Mouse (Mus musculus): ENCODE measurements around the gene Msgn1. TPM values are rescaled to one million over a fixed set of nuclear protein-coding genes. Genes with fewer than 3 reads are reported as not detected.
A peak's percentile ranks its signal among the peaks of the same experiment; 100 is the strongest.

Gene Msgn1
- polyA plus RNA-seq, 1 experiment from 2014 or later = not detected

DNA sequence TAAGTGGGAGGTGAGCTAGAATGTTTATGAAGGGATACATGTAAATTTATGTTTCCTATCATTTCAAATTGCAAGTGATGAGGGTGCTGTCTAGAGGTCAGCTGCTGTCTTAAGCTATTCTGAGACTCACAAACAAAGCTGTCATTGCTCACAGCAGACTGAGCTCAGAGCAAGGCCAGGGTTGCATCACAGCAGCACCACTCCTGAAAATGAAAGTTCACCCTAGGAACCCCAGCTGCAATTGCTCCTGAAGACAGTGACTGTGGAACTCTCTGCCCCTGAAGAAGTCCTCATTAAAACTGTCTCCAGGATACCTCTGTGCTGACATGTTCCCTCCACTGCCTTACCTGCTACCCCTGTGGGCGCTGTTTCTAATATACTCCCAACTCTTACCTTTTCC lies 13.7 kb downstream of the Msgn1 start:
- Histone ChIP-seq H3K9ac (ENCODE audit: low read length) (no peak overlapping the region), H3K36me3 (ENCODE audit: control insufficient read depth, insufficient read depth, low read length) (no peaks in the 10 kb centered on the region), H3K27ac (ENCODE audit: low read depth, low read length) (no peak overlapping the region), H3K9me3 (ENCODE audit: control insufficient read depth, low read length) (no peaks in the 10 kb centered on the region), H3K27me3 (ENCODE audit: control insufficient read depth, insufficient read depth, low read length) (no peaks in the 10 kb centered on the region), H3K4me2 (ENCODE audit: low read depth, low read length, severe bottlenecking) (no peak overlapping the region), H3K4me1 (replicated peaks; ENCODE audit: control insufficient read depth, insufficient read depth, low read length) (peaks cover 2% of the 10 kb centered on the region; the same call in 1 of the 2 replicates), H3K4me3 (ENCODE audit: low read depth, low read length) (no peak overlapping the region)
- 88% methylated on average over 1 of the region's 1 CpGs for WGBS
- DNase-seq (ENCODE audit: low spot score) = no peak
- ATAC-seq (replicated peaks; ENCODE audit: low FRiP score) = no peak

DNA sequence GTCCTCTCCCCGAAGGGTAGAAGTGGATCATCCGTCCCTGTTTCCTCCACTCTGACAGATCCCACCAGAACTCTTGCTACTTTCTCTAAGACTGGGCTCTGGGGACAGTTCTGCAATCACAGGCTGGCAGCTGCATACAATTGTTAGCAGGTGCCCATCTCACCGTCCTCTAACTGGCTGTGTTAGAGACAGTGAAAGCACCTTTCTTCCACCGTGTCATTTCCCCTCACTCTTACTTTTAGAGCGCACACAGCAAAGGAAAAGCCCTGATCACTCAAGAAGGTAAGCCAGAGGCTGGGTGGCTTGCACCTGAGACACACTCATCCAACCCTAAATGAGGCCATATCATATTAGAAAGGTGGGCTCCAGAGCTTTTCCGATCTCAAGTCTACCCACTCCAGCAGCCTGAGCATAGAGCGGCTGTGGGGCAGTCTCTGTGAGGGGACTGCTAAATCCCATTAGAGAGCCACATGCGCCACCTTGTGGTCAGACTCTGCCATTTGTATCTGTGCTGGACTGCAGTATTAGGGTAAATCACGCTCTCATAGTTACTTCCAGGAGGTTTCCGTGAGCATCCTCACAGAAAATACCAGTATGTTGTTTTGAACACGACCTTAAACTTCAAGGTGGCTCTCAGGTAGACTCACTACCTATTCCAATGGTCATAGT lies 30.2 kb downstream of the Msgn1 start:
- Histone ChIP-seq H3K4me2 (ENCODE audit: low read depth, low read length, severe bottlenecking) (peak overlapping the region; percentile 24; the same call in 1 of the 2 replicates), H3K4me1 (replicated peaks; ENCODE audit: control insufficient read depth, insufficient read depth, low read length) (no peaks in the 10 kb centered on the region), H3K27me3 (ENCODE audit: control insufficient read depth, insufficient read depth, low read length) (no peaks in the 10 kb centered on the region), H3K9me3 (ENCODE audit: control insufficient read depth, low read length) (no peaks in the 10 kb centered on the region), H3K4me3 (ENCODE audit: low read depth, low read length) (no peak overlapping the region), H3K27ac (ENCODE audit: low read depth, low read length) (no peak overlapping the region), H3K9ac (ENCODE audit: low read length) (no peak overlapping the region), H3K36me3 (ENCODE audit: control insufficient read depth, insufficient read depth, low read length) (no peaks in the 10 kb centered on the region)
- DNase-seq (ENCODE audit: low spot score) (peak; percentile 94), ATAC-seq (replicated peaks; ENCODE audit: low FRiP score) (peak; percentile 94)
- WGBS = 31% methylated on average over 11 of the region's 11 CpGs

DNA sequence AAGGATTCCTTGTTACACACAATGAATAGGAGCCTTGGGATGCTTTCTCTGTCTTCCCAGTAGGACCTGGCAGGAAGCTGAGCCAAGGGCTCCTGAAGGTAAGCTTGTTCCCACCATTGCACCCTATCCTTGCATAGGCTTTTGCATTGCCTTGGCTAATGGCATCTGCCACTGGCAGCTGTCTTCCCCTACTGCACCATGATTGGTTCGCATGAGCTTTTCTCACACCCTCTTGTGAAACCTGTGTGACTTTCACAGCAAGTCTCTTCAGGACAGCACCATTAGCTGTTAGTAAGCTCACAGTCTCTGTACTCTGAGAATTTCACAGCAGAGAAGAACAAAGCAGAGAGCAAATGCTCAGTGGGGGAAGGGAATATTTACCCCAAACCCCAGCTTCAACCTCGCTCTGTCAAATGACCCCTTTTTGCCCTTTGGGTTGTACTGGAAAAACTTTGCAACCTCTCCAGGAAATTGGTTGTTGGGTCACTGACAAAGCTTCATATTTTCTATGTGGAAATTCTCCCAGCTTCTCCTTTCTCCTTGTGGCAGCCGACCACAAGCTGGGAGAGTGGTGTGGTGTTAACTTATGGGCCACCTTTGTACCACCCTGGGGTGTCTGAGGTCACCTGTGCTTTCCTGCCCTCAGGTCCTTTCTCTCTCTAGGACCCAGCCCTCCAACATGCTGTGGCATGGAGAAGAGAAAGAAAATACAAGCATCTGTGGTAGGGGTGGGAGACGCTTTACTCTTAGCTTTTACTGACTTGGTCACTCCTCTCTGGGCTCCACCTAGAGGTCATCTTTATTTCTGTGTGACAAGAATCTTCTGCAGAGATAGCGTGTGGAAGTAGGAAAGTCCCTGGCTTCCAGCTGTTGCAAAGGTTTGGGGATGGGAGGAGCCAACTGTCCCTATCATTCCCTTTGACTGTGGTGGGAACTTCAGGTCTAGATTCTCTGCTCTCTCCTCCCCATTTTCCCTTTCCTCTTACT lies 31.1 kb downstream of the Msgn1 start:
- Histone ChIP-seq H3K9me3 (ENCODE audit: control insufficient read depth, low read length) (no peaks in the 10 kb centered on the region), H3K36me3 (ENCODE audit: control insufficient read depth, insufficient read depth, low read length) (no peaks in the 10 kb centered on the region), H3K9ac (ENCODE audit: low read length) (no peak overlapping the region), H3K4me2 (ENCODE audit: low read depth, low read length, severe bottlenecking) (no peak overlapping the region), H3K4me1 (replicated peaks; ENCODE audit: control insufficient read depth, insufficient read depth, low read length) (no peaks in the 10 kb centered on the region), H3K27ac (ENCODE audit: low read depth, low read length) (no peak overlapping the region), H3K27me3 (ENCODE audit: control insufficient read depth, insufficient read depth, low read length) (no peaks in the 10 kb centered on the region), H3K4me3 (ENCODE audit: low read depth, low read length) (no peak overlapping the region)
- ATAC-seq (replicated peaks; ENCODE audit: low FRiP score) (no peak), DNase-seq (ENCODE audit: low spot score) (no peak)
- 62% methylated on average over 5 of the region's 5 CpGs for WGBS

DNA sequence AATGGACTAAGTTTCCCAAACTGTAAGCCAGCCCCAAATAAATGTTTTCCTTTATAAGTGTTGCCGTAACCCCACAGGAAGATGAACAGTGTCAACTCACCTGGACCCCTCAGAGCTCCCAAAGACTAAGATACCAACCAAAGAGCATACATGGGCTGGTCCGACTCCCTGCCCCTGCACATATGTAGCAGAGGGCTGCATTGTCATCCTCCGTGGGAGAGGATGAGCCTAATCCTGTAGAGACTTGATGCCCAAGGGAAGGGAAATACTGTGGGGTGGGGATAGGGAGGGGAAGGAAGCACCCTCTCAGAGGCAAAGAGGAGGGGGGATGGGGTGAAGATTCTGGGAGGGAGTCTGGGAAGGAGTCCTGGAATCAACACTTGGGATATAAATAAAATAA lies 50.1 kb downstream of the Msgn1 start:
- H3K9ac ChIP-seq (ENCODE audit: low read length) = no peak overlapping the region
- no peaks in the 10 kb centered on the region for H3K4me1 ChIP-seq (replicated peaks; ENCODE audit: control insufficient read depth, insufficient read depth, low read length)
- DNase-seq (ENCODE audit: low spot score) = no peak
- ATAC-seq (replicated peaks; ENCODE audit: low FRiP score) = no peak
- H3K27me3 ChIP-seq (ENCODE audit: control insufficient read depth, insufficient read depth, low read length) = no peaks in the 10 kb centered on the region
- no peak overlapping the region for H3K27ac ChIP-seq (ENCODE audit: low read depth, low read length)
- no peak overlapping the region for H3K4me3 ChIP-seq (ENCODE audit: low read depth, low read length)
- WGBS = 91% methylated on average over 3 of the region's 3 CpGs
- H3K4me2 ChIP-seq (ENCODE audit: low read depth, low read length, severe bottlenecking) = no peak overlapping the region
- H3K9me3 ChIP-seq (ENCODE audit: control insufficient read depth, low read length) = no peaks in the 10 kb centered on the region
- H3K36me3 ChIP-seq (ENCODE audit: control insufficient read depth, insufficient read depth, low read length) = no peaks in the 10 kb centered on the region

Other genes starting within 250 kb of the Msgn1 start
- gene Kcns3, start 57.9 kb downstream of the Msgn1 start, polyA plus RNA-seq (2014; fragmentation: Nextera tagmentation; extraction: Ambion mirVana) = 0.28 and 0.36 TPM in 2 replicates
- 17.7 and 19.2 TPM in 2 replicates for gene Gen1, start 56.8 kb upstream of the Msgn1 start, polyA plus RNA-seq (2014; fragmentation: Nextera tagmentation; extraction: Ambion mirVana)
- 137 and 153 TPM in 2 replicates for gene Smc6, start 56.9 kb upstream of the Msgn1 start, polyA plus RNA-seq (2014; fragmentation: Nextera tagmentation; extraction: Ambion mirVana)
- 0.51 and 0.99 TPM in 2 replicates for gene Vsnl1, start 227.6 kb upstream of the Msgn1 start, polyA plus RNA-seq (2014; fragmentation: Nextera tagmentation; extraction: Ambion mirVana)
- 0.11 and 0.24 TPM in 2 replicates for gene Rad51ap2, start 247.1 kb upstream of the Msgn1 start, polyA plus RNA-seq (2014; fragmentation: Nextera tagmentation; extraction: Ambion mirVana)